ENCODE assay signal across 28 mouse cellular contexts in the genomic region with DNA sequence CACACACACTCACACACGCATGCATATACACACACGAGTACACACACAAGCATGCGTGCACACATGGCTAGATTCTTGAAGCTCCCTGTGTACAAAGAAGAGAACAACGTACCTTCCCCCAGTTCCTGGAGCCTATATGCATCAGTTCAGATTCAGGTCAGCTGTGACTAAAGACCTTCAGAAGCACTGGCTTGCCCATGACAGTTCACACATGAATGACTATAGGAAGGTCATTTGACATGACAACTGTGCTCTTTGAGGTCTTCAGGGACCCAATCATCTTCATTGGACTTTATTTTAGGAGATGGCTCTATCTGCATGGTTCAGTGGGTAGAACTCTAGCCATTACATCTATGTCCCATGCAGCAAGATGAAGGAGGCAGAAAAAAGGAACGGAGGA. TPM values are rescaled to one million over a fixed set of nuclear protein-coding genes. Genes with fewer than 3 reads are reported as not detected.
DNase-seq lines count a peak whose midpoint lies in the region; ATAC-seq and TF ChIP-seq lines count a peak whose summit lies in the region.
"Had no signal": no experiment of that assay in that cellular context is flagged by ENCODE, and none has a peak within 500 bp of the region (broad histone marks: within the 10 kb centered on the region; RNA-seq: fewer than 3 reads in every experiment).

No protein-coding gene starts in this region.

- DNase-seq in heart, adult 2 months: no peak
- no peak for DNase-seq in heart, postnatal 25 days (ENCODE audit: low spot score)
- DNase-seq in midbrain, postnatal 0 days (ENCODE audit: low spot score): peak; percentile 59
- peak; percentile 94 for DNase-seq in retina, embryonic 14.5 days (ENCODE audit: low spot score)
- no peak for DNase-seq in left cerebral cortex, adult 2 months (ENCODE audit: extremely low spot score in 1 of 2, low spot score in 2 of 2)
- DNase-seq in lung, postnatal 14 days: no peak
- DNase-seq: adrenal gland, postnatal 10 days; cerebellum, adult 11 months; cerebellum, adult 9-10 months; gastrocnemius, postnatal 14 days; kidney, adult 18-20 months; kidney, postnatal 25 days; lung, postnatal 4 days; midbrain, embryonic 14.5 days; thymus, postnatal 4 days had no signal

- H3K27ac ChIP-seq in heart, adult 2 months: peak overlapping the region; percentile 81
- H3K27ac ChIP-seq in midbrain, postnatal 0 days (ENCODE audit: low read depth, low read length): no peak overlapping the region
- no peak overlapping the region for H3K27ac ChIP-seq in midbrain, embryonic 13.5 days
- H3K27ac ChIP-seq in left cerebral cortex, adult 2 months: no peak overlapping the region
- H3K27ac ChIP-seq: forebrain, embryonic 13.5 days; hindbrain, embryonic 15.5 days; kidney, embryonic 15.5 days; layer of hippocampus, adult 2 months; limb, embryonic 13.5 days; neural tube, embryonic 15.5 days had no signal

- H3K9me3 ChIP-seq in midbrain, postnatal 0 days (ENCODE audit: low read length): no peaks in the 10 kb centered on the region
- H3K9me3 ChIP-seq in midbrain, embryonic 13.5 days: no peaks in the 10 kb centered on the region
- H3K9me3 ChIP-seq: forebrain, embryonic 13.5 days; hindbrain, embryonic 15.5 days; kidney, embryonic 15.5 days; limb, embryonic 13.5 days; neural tube, embryonic 15.5 days had no signal

- intact Hi-C loops in heart, adult 2 months (cut with DNase I): loop anchor here (5.0 kb wide), 1 partner anchor 246 kb away; no protein-coding TSS in a partner anchor
- intact Hi-C loops in heart, postnatal 25 days (cut with DNase I): no loop called here
- intact Hi-C loops in left cerebral cortex, adult 2 months (cut with DNase I): no loop called here

- H3K4me3 ChIP-seq in heart, adult 2 months: no peak overlapping the region
- H3K4me3 ChIP-seq in midbrain, postnatal 0 days (ENCODE audit: low read depth, low read length): no peak overlapping the region
- no peak overlapping the region for H3K4me3 ChIP-seq in midbrain, embryonic 13.5 days (replicated peaks)
- no peak overlapping the region for H3K4me3 ChIP-seq in left cerebral cortex, adult 2 months
- H3K4me3 ChIP-seq: forebrain, embryonic 13.5 days; hindbrain, embryonic 15.5 days; kidney, embryonic 15.5 days; layer of hippocampus, adult 2 months; limb, embryonic 13.5 days; megakaryocyte, embryonic 14.5 days; neural tube, embryonic 15.5 days had no signal

- H3K27me3 ChIP-seq in heart, adult 2 months (ENCODE audit: control insufficient read depth, insufficient read depth, low read length): no peaks in the 10 kb centered on the region
- H3K27me3 ChIP-seq in midbrain, postnatal 0 days (ENCODE audit: insufficient read depth, low read length): no peaks in the 10 kb centered on the region
- H3K27me3 ChIP-seq in midbrain, embryonic 13.5 days: no peaks in the 10 kb centered on the region
- H3K27me3 ChIP-seq: forebrain, embryonic 13.5 days; hindbrain, embryonic 15.5 days; kidney, embryonic 15.5 days; limb, embryonic 13.5 days; neural tube, embryonic 15.5 days had no signal

- peaks cover 3% of the 10 kb centered on the region; the same call in 1 of the 2 replicates for H3K4me1 ChIP-seq in heart, adult 2 months (ENCODE audit: control insufficient read depth, insufficient read depth, low read length)
- H3K4me1 ChIP-seq in midbrain, postnatal 0 days (ENCODE audit: insufficient read depth, low read length): no peaks in the 10 kb centered on the region
- no peaks in the 10 kb centered on the region for H3K4me1 ChIP-seq in midbrain, embryonic 13.5 days (replicated peaks)
- H3K4me1 ChIP-seq: forebrain, embryonic 13.5 days; hindbrain, embryonic 15.5 days; kidney, embryonic 15.5 days; limb, embryonic 13.5 days; neural tube, embryonic 15.5 days had no signal

- no peaks in the 10 kb centered on the region for H3K79me2 ChIP-seq in heart, adult 2 months (replicated peaks; ENCODE audit: control insufficient read depth, insufficient read depth, low read length)

- no peak for TF ChIP-seq CTCF in heart, adult 2 months (IDR thresholded peaks at IDR 0.05)
- TF ChIP-seq CTCF in midbrain, postnatal 0 days (IDR thresholded peaks at IDR 0.05): no peak
- no peak for TF ChIP-seq CTCF in left cerebral cortex, adult 2 months (IDR thresholded peaks at IDR 0.05)

- ATAC-seq in midbrain, postnatal 0 days (ENCODE audit: low FRiP score): no peak
- ATAC-seq in midbrain, embryonic 13.5 days: no peak
- ATAC-seq: CD4-positive, CD25-positive, alpha-beta regulatory T cell, adult 4 months; forebrain, embryonic 13.5 days had no signal

- no peak overlapping the region for H3K4me2 ChIP-seq in midbrain, postnatal 0 days (ENCODE audit: low read depth, low read length, poor library complexity, severe bottlenecking)
- H3K4me2 ChIP-seq in midbrain, embryonic 13.5 days (replicated peaks): no peak overlapping the region
- H3K4me2 ChIP-seq: forebrain, embryonic 13.5 days; heart, embryonic 11.5 days; hindbrain, embryonic 15.5 days; kidney, embryonic 15.5 days; limb, embryonic 13.5 days; neural tube, embryonic 15.5 days had no signal

- TF ChIP-seq POLR2A in heart, adult 2 months (IDR thresholded peaks at IDR 0.05; ENCODE audit: insufficient read depth, low read depth, low read length): no peak

- no peaks in the 10 kb centered on the region for H3K36me3 ChIP-seq in heart, adult 2 months (ENCODE audit: control insufficient read depth, insufficient read depth, low read length)
- H3K36me3 ChIP-seq in midbrain, postnatal 0 days (ENCODE audit: insufficient read depth, low read length): no peaks in the 10 kb centered on the region
- no peaks in the 10 kb centered on the region for H3K36me3 ChIP-seq in midbrain, embryonic 13.5 days
- H3K36me3 ChIP-seq: hindbrain, embryonic 15.5 days; kidney, embryonic 15.5 days; limb, embryonic 13.5 days; neural tube, embryonic 15.5 days had no signal

- WGBS in heart, adult 2 months: 81% methylated on average over 5 of the region's 5 CpGs
- WGBS in midbrain, postnatal 0 days: 88% methylated on average over 5 of the region's 5 CpGs
- 91% methylated on average over 5 of the region's 5 CpGs for WGBS in midbrain, embryonic 13.5 days

- no peak overlapping the region for H3K9ac ChIP-seq in heart, adult 2 months (ENCODE audit: low read depth, low read length)
- H3K9ac ChIP-seq in midbrain, postnatal 0 days (replicated peaks; ENCODE audit: low read length, poor library complexity, severe bottlenecking): no peak overlapping the region
- no peak overlapping the region for H3K9ac ChIP-seq in midbrain, embryonic 13.5 days (replicated peaks)
- H3K9ac ChIP-seq: forebrain, embryonic 13.5 days; hindbrain, embryonic 15.5 days; kidney, embryonic 15.5 days; limb, embryonic 13.5 days; liver, embryonic 14.5 days; neural tube, embryonic 15.5 days had no signal

- no peak for TF ChIP-seq EP300 in heart, adult 2 months (IDR thresholded peaks at IDR 0.05; ENCODE audit: insufficient read depth, low read depth, low read length)

RNA-seq across cellular contexts. Expression of a gene that starts 44.7 kb away (rescaled TPM):
- total RNA-seq in heart, adult 2 months (2021): 10 to 100 TPM; 13.6 to 16.9 TPM
- 6.6 and 10.7 TPM in 2 replicates for polyA plus RNA-seq in heart, adult 2 months (2012; rRNA removed)
- total RNA-seq in heart, postnatal 25 days (2021): 10 to 100 TPM; 12.1 to 13.8 TPM
- 2.1 and 3.3 TPM in 2 replicates for total RNA-seq in midbrain, postnatal 0 days (2014; rRNA removed)
- polyA plus RNA-seq in midbrain, postnatal 0 days (2015; fragmentation: Nextera tagmentation; extraction: Ambion mirVana): 1.7 and 2.3 TPM in 2 replicates
- polyA plus RNA-seq in midbrain, embryonic 13.5 days (2015; fragmentation: Nextera tagmentation; extraction: Ambion mirVana): 1.2 and 1.3 TPM in 2 replicates
- total RNA-seq in left cerebral cortex, adult 2 months (2021): 1 to 10 TPM; 1.3 to 2.0 TPM

RNA-seq across cellular contexts. Expression of a gene that starts 48.4 kb away (rescaled TPM):
- total RNA-seq in heart, adult 2 months (2021): 10 to 100 TPM; 23.8 to 25.2 TPM
- 10.9 and 20.3 TPM in 2 replicates for polyA plus RNA-seq in heart, adult 2 months (2012; rRNA removed)
- 10 to 100 TPM; 27.5 to 29.8 TPM for total RNA-seq in heart, postnatal 25 days (2021)
- total RNA-seq in midbrain, postnatal 0 days (2014; rRNA removed): 48.1 and 48.7 TPM in 2 replicates
- polyA plus RNA-seq in midbrain, postnatal 0 days (2015; fragmentation: Nextera tagmentation; extraction: Ambion mirVana): 36.0 and 37.0 TPM in 2 replicates
- 76.4 and 91.1 TPM in 2 replicates for polyA plus RNA-seq in midbrain, embryonic 13.5 days (2015; fragmentation: Nextera tagmentation; extraction: Ambion mirVana)
- 10 to 100 TPM; 47.8 to 56.5 TPM for total RNA-seq in left cerebral cortex, adult 2 months (2021)

RNA-seq across cellular contexts. Expression of a gene that starts 51.2 kb away (rescaled TPM):
- total RNA-seq in heart, adult 2 months (2021): under 1 TPM; 0.96 to 0.97 TPM
- 0.62 and 1.1 TPM in 2 replicates for polyA plus RNA-seq in heart, adult 2 months (2012; rRNA removed)
- under 1 TPM; 0.81 to 0.89 TPM for total RNA-seq in heart, postnatal 25 days (2021)
- 11.5 and 12.1 TPM in 2 replicates for total RNA-seq in midbrain, postnatal 0 days (2014; rRNA removed)
- polyA plus RNA-seq in midbrain, postnatal 0 days (2015; fragmentation: Nextera tagmentation; extraction: Ambion mirVana): 3.4 and 4.0 TPM in 2 replicates
- 7.6 and 8.3 TPM in 2 replicates for polyA plus RNA-seq in midbrain, embryonic 13.5 days (2015; fragmentation: Nextera tagmentation; extraction: Ambion mirVana)
- total RNA-seq in left cerebral cortex, adult 2 months (2021): 10 to 100 TPM; 15.3 to 19.0 TPM
- total RNA-seq: granulocyte monocyte progenitor cell, adult 5-6 weeks; hematopoietic stem cell, adult 5-6 weeks had no signal

Comparison
In these comparisons a context has a peak if more than half of its experiments do, and no peak if none do; other contexts are left out.
1. DNase-seq: peak in midbrain, postnatal 0 days (single experiment) and retina, embryonic 14.5 days (single experiment); none in heart, adult 2 months (0 of 2), heart, postnatal 25 days (single experiment), left cerebral cortex, adult 2 months (0 of 2) and lung, postnatal 14 days (single experiment).